Mouse (Mus musculus): Measurements from ENCODE around the gene Stk25. TPM values are rescaled to one million over a fixed set of nuclear protein-coding genes. Genes with fewer than 3 reads are reported as not detected.
"Not testable (repeated sequence)": the region's sequence is repeated elsewhere in the genome, so short reads cannot be mapped to it uniquely, and the experiment has no call there.

The Stk25 gene
- polyA plus RNA-seq (2016; fragmentation: Nextera tagmentation; extraction: Ambion mirVana), result 164 and 174 TPM in 2 replicates

GRCm38 (mm10) chr1:93658559-93658958 is at the start of gene Stk25:
Stk25 (minus strand) TSS chr1:93658659.
- not testable (repeated sequence) for H3K9me3 ChIP-seq; DNase-seq (ENCODE audit: low spot score); H3K27me3 ChIP-seq (replicated peaks; ENCODE audit: low read depth, poor library complexity, severe bottlenecking); H3K4me3 ChIP-seq; H3K36me3 ChIP-seq (replicated peaks)
- Histone ChIP-seq H3K4me1 (peaks cover 39% of the 10 kb centered on the region), H3K27ac (replicated peaks) (peak within 1 kb of the TSS; percentile 78)

GRCm38 (mm10) chr1:93705389-93705788 is 46.9 kb upstream of the Stk25 start:
- DNase-seq (ENCODE audit: low spot score), result no peak
- Histone ChIP-seq H3K9me3 (no peaks in the 10 kb centered on the region), H3K36me3 (replicated peaks) (peaks cover 38% of the 10 kb centered on the region), H3K27me3 (replicated peaks; ENCODE audit: low read depth, poor library complexity, severe bottlenecking) (no peaks in the 10 kb centered on the region), H3K4me1 (0 out of 2 replicates have a peak, but pooled peaks cover 4% of the 10 kb centered on the region), H3K27ac (replicated peaks) (no peak overlapping the region), H3K4me3 (no peak overlapping the region)
- 81% methylated on average over 3 of the region's 3 CpGs for WGBS

GRCm38 (mm10) chr1:93704341-93704740 is 45.9 kb upstream of the Stk25 start:
- WGBS, result 91% methylated on average over 9 of the region's 9 CpGs
- Histone ChIP-seq H3K36me3 (replicated peaks) (peaks cover 38% of the 10 kb centered on the region), H3K4me1 (0 out of 2 replicates have a peak, but pooled peaks cover 4% of the 10 kb centered on the region), H3K9me3 (no peaks in the 10 kb centered on the region), H3K27ac (replicated peaks) (no peak overlapping the region), H3K4me3 (no peak overlapping the region), H3K27me3 (replicated peaks; ENCODE audit: low read depth, poor library complexity, severe bottlenecking) (no peaks in the 10 kb centered on the region)
- no peak for DNase-seq (ENCODE audit: low spot score)

DNA sequence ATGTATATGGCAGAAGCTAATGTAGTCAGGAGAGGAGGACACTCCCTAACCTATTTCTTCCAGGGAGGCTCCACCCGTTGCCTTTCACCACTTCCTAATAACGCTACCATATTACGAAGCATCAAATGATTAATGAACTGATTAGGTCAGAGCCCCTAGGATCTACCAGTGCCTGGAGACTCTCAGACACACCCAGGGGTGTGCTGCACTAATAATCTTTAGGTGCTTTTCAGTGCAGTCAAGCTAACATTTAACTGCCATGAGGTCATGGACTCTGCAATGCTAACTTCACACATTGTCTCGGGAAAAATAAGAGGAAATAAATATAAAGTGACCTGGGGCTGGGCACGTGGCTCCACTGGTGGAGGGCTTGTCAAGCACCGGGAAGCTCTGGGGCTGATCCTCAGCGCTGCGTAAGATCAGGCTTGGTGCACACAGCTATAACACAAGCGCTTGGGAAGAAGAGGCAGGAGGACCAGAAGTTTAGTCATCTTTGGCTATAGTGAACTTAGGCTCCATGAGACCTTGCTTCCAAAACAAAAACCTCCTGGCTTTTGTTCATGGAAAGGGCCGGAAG is 45.1 kb upstream of the Stk25 start:
- Histone ChIP-seq H3K4me3 (no peak overlapping the region), H3K4me1 (0 out of 2 replicates have a peak, but pooled peaks cover 4% of the 10 kb centered on the region), H3K27me3 (replicated peaks; ENCODE audit: low read depth, poor library complexity, severe bottlenecking) (no peaks in the 10 kb centered on the region), H3K9me3 (no peaks in the 10 kb centered on the region), H3K36me3 (replicated peaks) (peaks cover 37% of the 10 kb centered on the region), H3K27ac (replicated peaks) (no peak overlapping the region)
- DNase-seq (ENCODE audit: low spot score), result no peak
- 94% methylated on average over 10 of the region's 10 CpGs for WGBS

DNA sequence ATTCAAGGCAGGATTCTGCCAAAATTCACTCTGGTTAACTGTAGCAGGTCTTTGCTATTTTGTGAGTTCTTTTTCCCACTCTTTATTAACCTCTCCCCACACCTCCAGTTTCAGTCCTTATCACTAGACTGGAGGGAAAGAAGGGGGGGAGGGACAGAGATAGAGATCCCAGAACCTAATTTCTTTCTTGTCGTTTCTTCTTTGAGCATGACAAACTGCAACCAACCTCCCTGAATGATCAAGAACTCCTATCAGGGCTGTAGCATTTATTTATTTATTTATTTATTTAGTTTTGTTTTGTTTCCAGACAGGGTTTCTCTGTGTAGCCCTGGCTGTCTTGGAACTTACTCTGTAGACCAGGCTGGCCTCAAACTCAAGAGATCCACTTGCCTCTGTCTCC is 43.6 kb upstream of the Stk25 start:
- no peak overlapping the region for H3K27ac ChIP-seq (replicated peaks)
- H3K4me3 ChIP-seq, result no peak overlapping the region
- peaks cover 8% of the 10 kb centered on the region; the same call in 1 of the 2 replicates for H3K4me1 ChIP-seq
- no peaks in the 10 kb centered on the region for H3K9me3 ChIP-seq
- H3K27me3 ChIP-seq (replicated peaks; ENCODE audit: low read depth, poor library complexity, severe bottlenecking), result no peaks in the 10 kb centered on the region
- no peak for DNase-seq (ENCODE audit: low spot score)
- 76% methylated on average over 1 of the region's 1 CpGs for WGBS
- H3K36me3 ChIP-seq (replicated peaks), result peaks cover 34% of the 10 kb centered on the region

DNA sequence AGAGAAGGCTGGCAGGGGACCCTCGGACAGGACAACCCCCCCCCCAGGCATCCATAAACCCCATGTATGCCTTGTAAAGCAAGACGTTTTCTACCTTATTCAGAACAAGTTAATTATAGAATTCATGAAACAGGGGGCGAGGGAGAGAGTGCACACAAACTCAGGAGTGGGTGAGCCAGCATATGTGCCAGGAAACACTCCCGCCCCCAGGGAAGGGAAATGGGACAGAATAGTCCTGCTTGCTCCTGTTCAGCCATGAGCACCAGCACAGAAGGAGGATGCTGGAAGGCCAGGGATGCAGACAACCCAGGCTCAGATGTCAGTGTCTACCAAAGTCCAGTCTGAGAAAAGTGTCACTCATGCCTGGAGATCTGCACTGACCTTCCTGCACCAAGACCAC is 40.7 kb upstream of the Stk25 start:
- Histone ChIP-seq H3K27me3 (replicated peaks; ENCODE audit: low read depth, poor library complexity, severe bottlenecking) (no peaks in the 10 kb centered on the region), H3K9me3 (no peaks in the 10 kb centered on the region), H3K36me3 (replicated peaks) (peaks cover 34% of the 10 kb centered on the region), H3K4me1 (peaks cover 11% of the 10 kb centered on the region; the same call in 1 of the 2 replicates), H3K4me3 (no peak overlapping the region), H3K27ac (replicated peaks) (no peak overlapping the region)
- DNase-seq (ENCODE audit: low spot score), result no peak
- 82% methylated on average over 4 of the region's 4 CpGs for WGBS

- Histone ChIP-seq H3K27ac (replicated peaks) (no peak overlapping the region; the same call in 1 of the 2 replicates), H3K9me3 (no peaks in the 10 kb centered on the region), H3K36me3 (replicated peaks) (peaks cover 27% of the 10 kb centered on the region), H3K4me1 (peaks cover 11% of the 10 kb centered on the region; the same call in 1 of the 2 replicates), H3K4me3 (no peak overlapping the region), H3K27me3 (replicated peaks; ENCODE audit: low read depth, poor library complexity, severe bottlenecking) (no peaks in the 10 kb centered on the region)
- DNase-seq (ENCODE audit: low spot score), result no peak
- WGBS, result 62% methylated on average over 3 of the region's 3 CpGs
Measured at GRCm38 (mm10) chr1:93697317-93697716, 38.9 kb upstream of the Stk25 start.

- Histone ChIP-seq H3K9me3 (no peaks in the 10 kb centered on the region), H3K27me3 (replicated peaks; ENCODE audit: low read depth, poor library complexity, severe bottlenecking) (no peaks in the 10 kb centered on the region), H3K4me1 (peaks cover 7% of the 10 kb centered on the region; the same call in 1 of the 2 replicates), H3K4me3 (no peak overlapping the region), H3K36me3 (replicated peaks) (peaks cover 50% of the 10 kb centered on the region), H3K27ac (replicated peaks) (0 out of 2 replicates have a peak overlapping the region, but pooled peaks have one; percentile 10)
- no peak for DNase-seq (ENCODE audit: low spot score)
- WGBS, result 90% methylated on average over 6 of the region's 6 CpGs
Measured at GRCm38 (mm10) chr1:93694966-93695365, 36.5 kb upstream of the Stk25 start.

GRCm38 (mm10) chr1:93693943-93694342 is 35.5 kb upstream of the Stk25 start:
- Histone ChIP-seq H3K4me1 (peaks cover 7% of the 10 kb centered on the region; the same call in 1 of the 2 replicates), H3K27ac (replicated peaks) (no peak overlapping the region), H3K36me3 (replicated peaks) (peaks cover 54% of the 10 kb centered on the region), H3K4me3 (no peak overlapping the region), H3K9me3 (no peaks in the 10 kb centered on the region), H3K27me3 (replicated peaks; ENCODE audit: low read depth, poor library complexity, severe bottlenecking) (no peaks in the 10 kb centered on the region)
- WGBS, result 95% methylated on average over 10 of the region's 10 CpGs
- no peak for DNase-seq (ENCODE audit: low spot score)

DNA sequence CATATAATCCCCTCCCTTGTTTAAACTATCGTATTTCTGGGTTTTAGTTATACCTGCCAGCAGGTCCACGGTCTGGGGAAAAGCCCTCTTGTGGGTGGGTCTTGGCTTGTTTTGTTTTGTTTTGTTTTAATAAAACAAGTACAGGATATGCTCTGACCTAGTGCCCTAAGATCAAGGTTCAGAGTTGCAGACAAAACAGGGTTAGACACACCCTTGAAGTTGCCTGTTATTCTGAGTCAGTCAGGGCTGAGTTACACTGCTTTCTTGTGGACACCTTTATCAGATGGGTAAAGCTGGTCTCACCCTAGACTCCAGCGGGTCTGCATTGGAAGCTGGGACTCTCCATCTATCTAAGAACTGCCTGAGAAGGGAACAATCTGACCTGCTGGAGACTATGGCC is 35.0 kb upstream of the Stk25 start:
- no peaks in the 10 kb centered on the region for H3K27me3 ChIP-seq (replicated peaks; ENCODE audit: low read depth, poor library complexity, severe bottlenecking)
- H3K36me3 ChIP-seq (replicated peaks), result peaks cover 58% of the 10 kb centered on the region
- peaks cover 7% of the 10 kb centered on the region; the same call in 1 of the 2 replicates for H3K4me1 ChIP-seq
- no peak overlapping the region for H3K4me3 ChIP-seq
- no peak for DNase-seq (ENCODE audit: low spot score)
- H3K9me3 ChIP-seq, result no peaks in the 10 kb centered on the region
- no peak overlapping the region for H3K27ac ChIP-seq (replicated peaks)
- WGBS, result 84% methylated on average over 3 of the region's 3 CpGs

- DNase-seq (ENCODE audit: low spot score), result no peak
- WGBS, result 91% methylated on average over 9 of the region's 9 CpGs
- Histone ChIP-seq H3K27me3 (replicated peaks; ENCODE audit: low read depth, poor library complexity, severe bottlenecking) (0 out of 2 replicates have a peak, but pooled peaks cover under 1% of the 10 kb centered on the region), H3K36me3 (replicated peaks) (peaks cover 58% of the 10 kb centered on the region), H3K4me3 (no peak overlapping the region), H3K9me3 (no peaks in the 10 kb centered on the region), H3K27ac (replicated peaks) (no peak overlapping the region), H3K4me1 (peaks cover 10% of the 10 kb centered on the region; the same call in 1 of the 2 replicates)
Measured at GRCm38 (mm10) chr1:93692773-93693172, 34.3 kb upstream of the Stk25 start.

- no peak for DNase-seq (ENCODE audit: low spot score)
- WGBS, result 84% methylated on average over 10 of the region's 10 CpGs
- Histone ChIP-seq H3K27ac (replicated peaks) (no peak overlapping the region), H3K4me3 (no peak overlapping the region), H3K9me3 (no peaks in the 10 kb centered on the region), H3K4me1 (peaks cover 12% of the 10 kb centered on the region), H3K27me3 (replicated peaks; ENCODE audit: low read depth, poor library complexity, severe bottlenecking) (peaks cover 10% of the 10 kb centered on the region), H3K36me3 (replicated peaks) (peaks cover 58% of the 10 kb centered on the region)
Measured at GRCm38 (mm10) chr1:93691786-93692357, 33.4 kb upstream of the Stk25 start.

DNA sequence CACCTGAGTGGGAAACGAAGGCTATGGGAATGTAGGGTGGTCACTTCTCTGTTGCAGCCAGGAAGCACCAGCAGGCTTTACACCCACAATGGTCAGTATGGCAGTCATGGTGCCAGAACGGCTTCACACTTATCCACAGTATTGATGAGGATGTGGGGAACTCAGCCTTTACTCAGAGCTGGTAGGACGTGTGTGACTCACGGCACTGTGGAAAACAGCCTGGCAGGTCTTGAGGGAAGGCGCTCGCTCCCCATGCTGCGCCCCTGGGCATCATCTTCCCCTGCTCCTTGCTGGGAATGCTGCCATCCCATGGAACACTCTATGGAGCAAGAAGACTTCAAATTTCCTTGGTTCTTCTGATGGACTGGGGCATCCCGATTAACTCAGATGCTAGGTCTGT is 32.6 kb upstream of the Stk25 start:
- 96% methylated on average over 8 of the region's 8 CpGs for WGBS
- Histone ChIP-seq H3K27ac (replicated peaks) (no peak overlapping the region), H3K36me3 (replicated peaks) (peaks cover 55% of the 10 kb centered on the region), H3K27me3 (replicated peaks; ENCODE audit: low read depth, poor library complexity, severe bottlenecking) (peaks cover 17% of the 10 kb centered on the region), H3K4me3 (no peak overlapping the region), H3K9me3 (no peaks in the 10 kb centered on the region), H3K4me1 (peaks cover 20% of the 10 kb centered on the region)
- DNase-seq (ENCODE audit: low spot score), result no peak

All from embryonic facial prominence, embryonic 10.5 days (tissue).